Mouse (Mus musculus) gastrocnemius, postnatal 14 days (tissue): Measurements from ENCODE around the gene Eif2b2. TPM values are rescaled to one million over a fixed set of nuclear protein-coding genes. Genes with fewer than 3 reads are reported as not detected.

ENCODE experiments used
- DNase-seq: peaks from one replicate; pipeline ENCODE4 v3.0.0; 2021; ENCODE audit warnings: mixed read lengths
- intact Hi-C: fragments of 180-260 bp; cut with DNase I; formaldehyde crosslinking; loops from one replicate; pipeline ENCODE4 v1.15.1; 2025; ENCODE audit warnings: low total_unique reads
- long read RNA-seq, 2 experiments: library from polyadenylated mRNA; stranded (forward); transcript quantifications; one replicate each; pipeline ENCODE4 v2.0.0; 2021
- total RNA-seq, 2 experiments: library from RNA; stranded (reverse); gene quantifications; 2 replicates each; pipeline ENCODE4 v1.2.3; 2021

The Eif2b2 gene
- total RNA-seq: 10 to 100 TPM; 75.6 to 77.1 TPM
- long read RNA-seq, experiment 1, transcript Eif2b2-201 (8 exons, 1,605 nt): major isoform, 44 of 49 reads
- long read RNA-seq, experiment 1, partial matches to known transcripts: 4 of 49 reads
- long read RNA-seq, experiment 1, other reads (novel, unspliced or antisense): 0 of 49 reads
- long read RNA-seq, experiment 2, transcript Eif2b2-201 (8 exons, 1,605 nt): major isoform, 36 of 37 reads
- long read RNA-seq, experiment 2, partial matches to known transcripts: 1 of 37 reads
- long read RNA-seq, experiment 2, other reads (novel, unspliced or antisense): 0 of 37 reads

DNA sequence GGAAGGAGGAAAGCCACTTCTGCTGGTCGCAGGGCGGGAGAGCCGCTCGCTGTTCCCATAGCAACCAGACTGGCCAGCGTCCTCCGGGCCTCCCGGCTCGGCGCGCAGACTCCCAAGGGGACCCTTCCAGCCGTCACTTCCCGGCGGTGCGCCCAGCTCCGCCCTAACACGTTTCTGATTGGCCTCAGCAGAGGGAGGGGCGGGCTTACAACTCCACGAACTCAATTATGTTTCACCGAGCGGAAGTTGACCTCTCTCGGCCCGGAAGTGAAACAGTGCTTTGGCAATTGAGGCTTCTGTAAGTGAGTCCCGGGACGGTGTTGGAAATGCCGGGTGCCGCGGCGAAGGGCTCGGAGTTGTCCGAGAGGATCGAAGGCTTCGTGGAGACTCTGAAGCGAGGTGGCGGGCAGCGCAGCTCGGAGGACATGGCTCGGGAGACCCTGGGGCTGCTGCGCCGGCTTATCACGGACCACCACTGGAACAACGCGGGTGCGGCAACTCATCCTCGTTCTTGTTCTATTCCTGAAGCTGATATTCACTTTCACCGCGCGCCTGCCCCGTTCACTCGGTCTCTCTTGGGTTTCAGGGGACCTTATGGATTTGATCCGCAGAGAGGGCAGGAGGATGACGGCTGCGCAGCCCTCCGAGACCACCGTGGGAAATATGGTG, at the start of gene Eif2b2:
Gene Eif2b2, plus strand, starts transcription at position 246 of the 669 bp plus-strand sequence.
- intact Hi-C loops: loop anchor here (5.0 kb wide), 1 partner anchor 37 kb away; no protein-coding TSS in a partner anchor
- DNase-seq: peak; percentile 98

DNA sequence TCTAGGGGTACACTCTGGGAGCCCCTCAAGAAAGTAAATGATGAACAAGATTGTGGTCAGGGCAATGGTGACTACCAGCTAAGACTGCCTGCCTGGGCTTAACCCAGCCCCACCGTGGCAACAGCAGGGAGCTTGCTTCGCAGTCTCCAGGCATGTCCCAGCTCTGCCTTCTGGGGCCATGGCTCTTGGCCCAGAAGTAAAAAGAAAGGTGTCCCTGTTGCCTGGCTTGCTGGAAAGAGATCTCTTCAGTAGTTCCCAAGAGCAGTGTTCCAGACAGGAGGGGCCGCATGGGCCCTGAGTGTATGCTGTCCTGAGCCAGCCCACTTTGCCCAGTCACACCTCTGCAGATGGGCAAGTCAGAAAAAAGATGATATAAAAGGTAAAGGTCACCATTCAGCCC, 49.4 kb upstream of the Eif2b2 start:
- intact Hi-C loops: loop anchor here (5.0 kb wide), 3 partner anchors 37 to 132 kb away; partner anchors contain the start of genes Acyp1 and Zc2hc1c
- no peak for DNase-seq

DNA sequence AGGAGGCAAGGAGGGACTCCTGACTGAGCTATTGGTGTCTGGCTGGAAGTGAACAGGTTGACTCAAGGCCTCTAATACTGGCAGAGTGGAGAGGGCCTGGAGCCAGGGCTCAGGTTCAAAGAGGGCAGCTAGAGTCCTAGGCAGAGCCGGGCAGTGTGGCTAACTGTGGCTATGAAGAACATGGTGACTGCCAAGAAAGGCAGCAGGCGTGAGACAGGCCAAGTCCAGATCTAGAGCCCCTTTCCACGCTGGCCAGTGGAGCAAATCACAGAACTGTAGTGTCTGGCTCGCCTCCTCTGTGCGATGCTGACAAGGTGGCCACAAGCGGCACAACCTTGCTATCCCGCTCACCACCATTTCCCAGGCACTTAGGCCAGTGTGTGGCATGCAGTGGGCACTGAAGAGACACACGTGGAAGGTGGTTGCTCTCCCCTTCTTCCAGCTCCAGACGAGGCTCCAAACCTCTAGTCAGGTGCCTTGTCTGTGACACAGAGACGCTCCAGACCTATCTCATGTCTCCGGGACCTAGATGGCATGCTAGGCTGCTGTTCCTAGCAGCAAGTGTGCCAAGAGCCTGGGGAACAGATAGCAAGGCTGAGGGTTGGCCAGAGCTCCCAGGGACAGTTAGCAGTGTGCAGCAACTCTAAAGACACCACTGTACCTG, 48.9 kb upstream of the Eif2b2 start:
- peak; percentile 72 for DNase-seq
- intact Hi-C loops: loop anchor here (5.0 kb wide), 3 partner anchors 37 to 132 kb away; partner anchors contain the start of genes Acyp1 and Zc2hc1c

DNA sequence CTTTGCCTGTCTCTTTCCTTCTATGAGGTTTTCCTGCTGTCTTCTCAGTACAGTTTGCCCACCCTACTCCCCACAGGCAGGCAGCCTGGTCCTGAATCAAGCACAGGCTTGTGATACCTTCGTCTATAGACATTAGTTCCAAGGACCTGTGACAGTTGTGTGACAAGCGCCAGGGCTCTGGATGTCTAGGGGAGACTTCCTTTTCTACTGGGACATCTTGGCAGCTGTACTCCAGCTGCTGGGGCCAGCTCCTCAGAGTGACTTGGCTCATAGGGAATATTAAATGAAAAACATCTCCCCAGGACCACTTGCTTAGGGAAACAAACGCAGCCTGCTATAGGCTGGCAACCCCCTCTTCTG, 48.4 kb upstream of the Eif2b2 start:
- intact Hi-C loops: loop anchor here (5.0 kb wide), 3 partner anchors 36 to 131 kb away; partner anchors contain the start of genes Acyp1 and Zc2hc1c
- DNase-seq: no peak

DNA sequence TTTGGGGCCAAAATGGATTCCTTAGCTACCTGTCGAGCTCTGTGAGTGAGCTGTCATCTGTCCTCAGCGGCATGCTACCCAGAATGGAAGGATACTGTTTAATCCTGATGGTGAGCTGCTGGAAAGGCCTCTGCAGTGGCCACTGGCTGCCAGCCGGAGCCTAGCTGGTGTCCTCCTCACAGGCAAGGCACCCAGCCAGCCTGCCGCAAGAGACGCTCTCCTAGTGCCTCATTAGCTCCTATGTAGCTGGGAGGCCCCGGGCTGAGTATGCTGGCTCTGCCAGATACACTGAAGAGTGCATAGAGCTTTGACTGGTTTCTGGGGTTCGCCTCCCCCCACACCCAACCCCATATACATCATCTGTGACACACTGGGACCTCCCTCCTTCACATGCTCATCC, 45.3 kb upstream of the Eif2b2 start:
- intact Hi-C loops: loop anchor here (5.0 kb wide), 3 partner anchors 33 to 128 kb away; partner anchors contain the start of genes Acyp1 and Zc2hc1c
- peak; percentile 65 for DNase-seq

DNA sequence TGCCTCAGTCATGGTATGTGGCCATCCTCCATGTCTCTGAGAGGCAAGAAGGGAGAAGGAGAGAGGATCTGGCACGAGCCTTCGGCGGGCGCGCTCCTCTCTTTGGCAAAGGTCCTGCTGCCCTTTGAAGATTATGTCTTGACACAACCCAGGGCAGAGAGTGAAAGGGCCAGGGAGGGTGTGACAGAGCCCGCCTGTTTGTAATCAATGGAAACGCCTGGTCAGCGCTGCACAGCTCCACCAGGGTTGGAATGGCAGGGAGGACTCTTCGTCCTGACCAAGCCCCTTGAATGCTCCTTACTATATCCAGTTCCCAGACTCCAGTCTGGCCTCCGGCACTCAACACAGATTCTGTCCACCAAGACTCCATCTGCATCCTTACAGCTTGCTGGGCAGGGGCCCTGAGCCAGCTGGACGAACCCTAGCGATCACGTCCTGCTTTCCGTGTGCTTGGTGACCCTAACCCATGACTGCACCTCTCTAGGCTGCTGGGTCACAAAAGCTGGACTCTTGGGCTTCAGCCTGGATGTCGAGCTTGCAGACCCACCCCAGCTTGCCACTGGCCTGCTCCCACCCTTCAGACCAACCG, 44.1 kb upstream of the Eif2b2 start:
- intact Hi-C loops: no loop called here

DNA sequence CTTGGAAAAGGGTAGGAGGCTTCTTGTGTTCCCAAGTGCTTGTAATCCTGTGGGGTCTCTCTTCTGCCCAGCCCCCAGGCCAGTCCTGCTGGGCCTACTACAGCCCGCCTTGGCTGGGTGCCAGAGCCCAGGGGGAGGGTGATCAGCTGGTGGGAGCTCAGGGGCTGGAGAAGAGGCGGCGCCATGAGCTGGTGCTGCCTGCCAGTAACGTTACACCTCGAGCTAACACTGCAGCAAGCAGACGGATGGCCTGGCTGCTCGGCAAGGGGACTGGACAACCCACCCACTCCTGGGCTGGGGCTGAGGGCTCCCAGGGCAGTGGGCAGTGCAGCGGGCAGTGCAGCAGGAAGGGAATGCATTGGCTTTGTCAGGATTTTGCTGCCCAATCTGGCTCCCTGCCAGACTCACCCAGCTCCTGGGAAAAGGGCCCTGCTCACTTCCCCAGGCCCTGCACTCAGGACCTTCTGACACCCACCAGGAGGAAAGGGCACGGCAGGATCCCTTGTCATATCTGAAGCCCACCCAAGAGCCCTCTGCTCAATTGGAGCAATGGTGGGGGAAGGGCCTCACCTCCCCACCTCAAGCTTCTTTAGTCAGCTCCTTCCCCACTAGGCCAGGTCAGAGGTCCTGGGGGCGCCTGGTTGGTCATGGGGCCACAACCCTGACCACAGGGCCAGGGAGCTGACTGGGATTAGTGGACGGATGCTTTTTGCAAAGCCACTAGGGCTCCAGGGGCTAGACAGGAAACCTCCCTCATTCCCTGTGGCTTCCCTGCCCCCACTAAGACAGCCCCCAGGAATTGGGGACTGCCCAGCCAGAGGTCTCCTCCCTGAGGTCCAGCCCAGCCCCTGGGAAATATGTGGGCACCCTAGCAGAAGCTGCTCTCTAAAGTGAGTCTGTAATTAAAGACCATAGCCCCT, 43.1 kb upstream of the Eif2b2 start:
- intact Hi-C loops: no loop called here
- DNase-seq: peak; percentile 48

More for the DNA sequence above, 44.1 kb upstream of the Eif2b2 start:
- DNase-seq: no peak

DNA sequence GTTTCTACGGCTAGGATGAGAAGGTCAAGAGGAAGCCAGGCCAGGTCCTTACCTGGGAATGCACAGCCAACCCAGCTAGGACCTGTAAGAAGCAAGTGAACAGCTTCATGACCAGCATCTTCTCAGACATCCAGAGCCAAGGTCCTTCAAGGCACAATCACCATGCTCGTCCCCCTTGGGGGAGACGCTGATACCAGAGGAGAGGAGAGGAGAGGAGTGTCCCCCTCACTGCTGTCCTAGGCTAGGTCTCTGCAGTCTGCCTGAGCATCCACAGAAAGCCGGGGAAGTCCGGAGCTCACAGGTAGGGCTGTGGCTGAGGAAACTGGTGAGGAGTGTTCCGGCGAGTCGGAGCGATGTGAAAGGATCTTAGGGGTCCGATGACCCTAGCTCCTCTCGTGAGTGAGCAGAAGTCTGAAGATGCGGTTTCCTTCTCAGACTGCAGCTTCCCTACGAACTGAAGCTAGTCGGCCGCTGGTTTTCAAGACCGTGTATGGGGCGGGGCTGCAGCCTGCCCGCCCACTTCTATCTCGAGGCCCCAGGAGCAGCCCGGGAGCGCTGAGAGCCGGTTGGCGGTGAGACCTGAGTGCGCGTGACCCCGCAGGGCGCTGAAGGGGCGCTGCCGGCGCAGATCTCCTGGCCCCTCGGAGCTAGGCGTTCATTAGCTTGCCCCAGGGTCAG, 42.3 kb upstream of the Eif2b2 start:
- intact Hi-C loops: no loop called here
- peak; percentile 55 for DNase-seq

DNA sequence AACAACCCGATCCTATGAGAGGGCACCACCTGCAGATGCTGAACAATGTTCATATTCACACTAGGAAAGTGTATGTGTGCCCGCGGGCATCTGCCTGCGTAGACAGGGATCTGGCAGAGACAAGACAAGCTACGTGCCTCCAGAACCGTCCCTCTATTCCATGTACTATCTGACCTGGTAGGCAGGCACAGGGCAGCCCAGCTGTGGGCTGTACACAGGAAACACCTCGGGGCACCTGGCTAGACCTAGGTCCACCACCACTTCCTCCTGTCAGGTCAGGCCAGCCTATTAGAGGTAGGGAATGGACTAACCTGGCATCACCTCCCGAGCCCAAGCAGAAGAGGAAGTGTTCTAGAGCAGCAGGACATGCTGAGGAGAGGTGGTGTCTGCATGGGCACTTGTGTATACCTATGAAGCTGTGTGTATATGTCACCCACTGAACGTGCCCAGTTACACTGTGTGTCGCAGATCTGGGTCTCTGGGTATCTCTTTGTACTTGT, 41.5 kb upstream of the Eif2b2 start, which contains the start of gene Pgf:
Gene Pgf, minus strand, starts transcription at position 51 of the 500 bp plus-strand sequence.
- intact Hi-C loops: no loop called here
- no peak for DNase-seq

DNA sequence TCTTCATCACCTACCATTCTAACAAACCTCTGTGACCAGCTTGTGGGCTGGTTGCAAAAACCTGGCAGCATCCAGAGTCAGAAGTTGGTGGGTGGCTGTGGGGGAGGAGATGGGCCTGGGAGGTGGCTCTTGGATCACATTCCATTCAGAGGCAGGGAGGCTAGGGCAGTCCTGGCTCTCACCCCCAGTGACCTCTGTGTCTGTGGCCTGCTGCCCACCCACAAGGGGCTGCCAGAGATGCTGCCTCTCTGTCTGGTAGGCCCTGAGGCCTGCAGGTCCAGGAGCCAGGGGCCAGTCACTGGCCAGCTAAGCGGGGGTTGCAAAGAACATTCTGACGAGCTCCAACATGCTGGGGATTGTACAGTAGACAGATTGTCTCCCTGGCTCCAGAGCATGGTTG, 41.0 kb upstream of the Eif2b2 start:
- intact Hi-C loops: no loop called here

DNA sequence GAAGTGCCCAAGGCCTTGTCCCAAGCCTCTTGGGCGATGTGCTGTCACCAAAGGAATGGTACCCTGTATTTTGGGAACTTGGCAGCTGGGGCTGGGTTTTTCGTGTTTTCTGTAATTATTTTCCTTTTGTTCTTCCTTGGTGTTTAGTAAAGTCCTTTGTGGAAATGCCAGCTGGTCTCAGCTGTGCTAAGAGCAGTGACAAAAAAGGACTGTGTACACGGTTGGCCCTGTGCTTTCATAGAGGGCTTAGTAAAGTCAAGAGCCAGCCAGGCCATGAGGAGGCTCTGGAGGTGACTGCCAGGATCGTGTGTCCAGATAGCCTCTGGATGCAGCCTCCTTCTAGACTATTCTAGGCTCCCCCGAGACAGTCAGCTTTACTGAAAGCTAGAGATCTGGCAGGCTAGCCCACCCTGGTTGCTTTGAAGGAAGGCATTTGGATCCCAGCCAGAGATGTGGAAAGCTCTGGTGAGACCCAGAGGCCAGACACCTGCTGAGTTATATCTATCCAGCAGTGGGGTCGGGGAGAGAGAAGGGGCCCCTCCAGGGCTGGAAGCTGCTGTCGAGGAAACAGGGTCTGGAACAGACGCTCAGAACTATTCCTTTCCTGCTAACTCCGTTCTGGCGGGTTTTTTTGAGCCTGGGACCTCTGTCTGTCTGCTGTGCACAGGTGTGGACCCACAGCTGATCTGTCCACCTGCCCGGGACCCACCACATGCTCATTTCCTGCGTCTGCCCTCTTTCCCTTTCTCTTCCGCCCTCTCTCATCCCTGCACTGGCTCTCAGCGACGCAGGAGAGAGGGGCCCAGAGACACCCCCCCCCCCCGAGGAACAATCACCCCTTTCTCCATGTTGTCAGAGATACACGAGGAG, 37.6 kb upstream of the Eif2b2 start:
- DNase-seq: no peak
- intact Hi-C loops: loop anchor here (5.0 kb wide), 1 partner anchor 36 kb away; the partner anchor contains the start of gene Eif2b2

More for the DNA sequence above, 41.0 kb upstream of the Eif2b2 start:
- DNase-seq: no peak

DNA sequence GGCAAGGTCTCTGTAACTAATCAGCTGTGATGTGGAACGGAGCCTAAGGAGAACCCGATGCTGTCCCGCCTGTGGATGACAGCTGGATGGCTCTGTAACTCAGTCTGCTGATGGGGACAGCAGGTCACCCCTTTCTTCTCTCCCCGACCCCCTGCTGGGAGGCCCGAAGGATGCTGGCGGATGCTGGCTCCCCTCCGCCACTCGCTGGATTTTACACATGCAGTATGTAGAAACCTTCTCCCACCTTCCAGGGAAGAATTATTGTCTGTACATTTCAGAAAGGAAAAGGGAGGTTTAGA, 37.0 kb upstream of the Eif2b2 start:
- intact Hi-C loops: loop anchor here (5.0 kb wide), 1 partner anchor 35 kb away; the partner anchor contains the start of gene Eif2b2
- DNase-seq: no peak

DNA sequence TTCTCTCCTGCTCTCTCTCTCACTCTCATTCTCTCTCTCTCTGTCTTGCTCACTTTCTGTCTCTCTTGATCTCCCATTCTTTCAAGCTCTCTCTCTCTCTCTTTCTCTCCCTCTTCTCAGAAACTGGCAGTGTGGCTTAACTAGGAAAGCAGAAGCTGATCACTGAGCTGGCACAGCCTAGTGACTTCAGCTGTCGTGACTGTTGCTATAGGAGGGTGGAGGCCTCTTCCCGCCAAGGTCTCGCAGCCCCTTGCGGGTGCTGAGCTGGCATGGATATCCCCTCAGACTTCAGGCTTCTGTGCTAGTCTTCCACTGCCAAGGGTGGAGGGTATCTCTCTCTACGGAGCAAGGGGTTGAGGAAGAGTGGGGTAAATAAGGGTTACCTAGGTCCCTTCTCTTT, 36.4 kb upstream of the Eif2b2 start:
- no peak for DNase-seq
- intact Hi-C loops: loop anchor here (5.0 kb wide), 1 partner anchor 34 kb away; the partner anchor contains the start of gene Eif2b2

DNA sequence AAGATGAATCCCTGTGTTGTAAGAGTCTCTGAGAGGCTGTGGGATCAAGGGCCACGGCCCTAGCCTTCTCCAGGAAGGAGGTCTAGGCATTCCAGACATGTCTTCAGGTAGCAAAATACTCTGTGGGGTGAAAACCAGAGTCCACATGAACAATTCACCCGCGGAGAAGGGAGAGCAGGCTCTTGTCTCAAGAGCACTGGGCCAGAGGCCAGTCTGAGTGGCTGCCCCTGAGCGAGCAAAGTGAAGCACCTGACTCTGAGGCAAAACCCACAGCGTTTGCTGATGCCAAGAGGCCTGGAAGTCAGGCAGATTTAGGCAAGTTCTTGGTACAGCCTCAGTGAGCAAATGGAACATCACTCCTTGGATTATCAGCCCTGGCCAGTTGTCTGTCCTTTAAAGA, 35.2 kb upstream of the Eif2b2 start:
- intact Hi-C loops: loop anchor here (5.0 kb wide), 1 partner anchor 33 kb away; the partner anchor contains the start of gene Eif2b2
- DNase-seq: no peak

DNA sequence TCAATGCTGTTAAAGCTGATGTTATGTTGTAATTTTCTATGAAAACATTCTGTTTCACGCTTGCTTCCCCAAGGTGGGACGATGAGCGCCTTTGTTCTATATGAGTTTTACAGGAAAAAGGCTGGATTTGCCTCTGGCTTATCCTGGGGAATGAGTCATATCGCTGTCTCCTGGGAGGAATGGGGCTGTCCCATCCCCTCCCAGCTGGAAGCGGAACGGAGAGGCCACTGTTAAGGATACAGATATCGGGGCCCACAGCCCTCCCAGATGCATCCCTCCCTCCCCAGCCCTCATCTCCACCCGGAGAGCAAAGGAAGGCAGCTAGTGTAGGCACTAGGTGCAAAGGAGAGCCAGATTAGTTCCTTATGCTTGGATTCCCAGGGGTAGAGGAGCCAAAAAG, 33.5 kb upstream of the Eif2b2 start:
- DNase-seq: peak; percentile 61

DNA sequence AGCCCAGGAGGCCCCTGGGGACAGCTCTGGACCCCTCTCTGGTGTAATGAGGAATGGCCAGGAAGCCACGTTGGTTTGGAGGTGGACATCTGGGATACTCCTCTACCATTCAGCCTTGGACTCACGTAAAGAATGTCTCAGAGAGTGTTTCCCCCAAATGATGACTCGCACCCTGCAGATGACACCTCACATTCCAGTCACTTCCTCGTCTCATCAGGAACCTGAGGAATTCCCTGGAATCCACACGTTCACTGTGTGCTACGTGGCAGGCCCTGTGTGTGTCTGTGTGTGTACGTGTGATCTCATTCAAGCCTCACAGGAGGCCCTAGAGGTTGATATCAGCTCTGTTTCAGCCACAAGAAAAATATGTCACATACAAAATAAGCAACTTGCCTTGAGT, 32.9 kb upstream of the Eif2b2 start:
- no peak for DNase-seq
- intact Hi-C loops: no loop called here

More for the DNA sequence above, 33.5 kb upstream of the Eif2b2 start:
- intact Hi-C loops: no loop called here

DNA sequence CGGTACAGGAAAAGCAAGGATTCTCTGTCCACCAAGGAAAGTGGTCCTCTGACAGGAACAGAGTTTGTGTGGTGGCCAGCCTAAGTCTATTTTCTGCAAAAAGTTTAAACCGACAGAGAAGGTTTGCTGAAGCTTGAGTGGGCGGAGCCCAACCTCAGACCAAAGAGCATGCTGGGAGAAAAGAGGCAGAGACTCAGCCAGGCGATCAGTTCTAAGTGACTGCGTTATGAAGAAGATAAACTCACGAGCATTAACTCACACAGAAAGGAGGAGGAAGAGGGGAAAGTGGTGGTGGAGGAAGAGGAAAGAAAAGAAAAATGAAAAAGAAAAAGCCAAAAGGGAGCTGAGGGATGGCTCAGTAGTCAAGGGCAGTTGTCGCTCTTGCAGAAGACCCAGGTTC, 29.0 kb upstream of the Eif2b2 start:
- intact Hi-C loops: no loop called here
- no peak for DNase-seq
